Mouse (Mus musculus): Measurements from ENCODE around the gene Trim30a. TPM values are rescaled to one million over a fixed set of nuclear protein-coding genes. Genes with fewer than 3 reads are reported as not detected.
"Not testable (repeated sequence)": the region's sequence is repeated elsewhere in the genome, so short reads cannot be mapped to it uniquely, and the experiment has no call there.

The Trim30a gene
- polyA plus RNA-seq (2012; fragmentation: generic; extraction: Trizol): not detected
- long read RNA-seq, experiment 1: 0 reads
- long read RNA-seq, experiment 2: 0 reads

GRCm38 (mm10) chr7:104465065-104465744 is at the start of gene Trim30a:
Trim30a (minus strand) TSS chr7:104465193.
- H3K4me3 ChIP-seq (ENCODE audit: insufficient read depth, poor library complexity, severe bottlenecking): no peak within 1 kb of the TSS
- H3K79me2 ChIP-seq (ENCODE audit: control insufficient read depth, insufficient read depth): no peaks in the 10 kb centered on the region
- H3ac ChIP-seq (ENCODE audit: control insufficient read depth, insufficient read length, low read depth): no peak within 1 kb of the TSS
- TF ChIP-seq CEBPB (IDR thresholded peaks at IDR 0.05; ENCODE audit: low read depth): no peak
- TF ChIP-seq USF1 (IDR thresholded peaks at IDR 0.05; ENCODE audit: low read depth): no peak
- H3K27me3 ChIP-seq (ENCODE audit: control insufficient read depth, insufficient read depth, insufficient read length): no peaks in the 10 kb centered on the region
- no peaks in the 10 kb centered on the region for H3K79me3 ChIP-seq (ENCODE audit: low read depth)
- no peaks in the 10 kb centered on the region for H3K36me3 ChIP-seq (ENCODE audit: control insufficient read depth, insufficient read depth)

DNA sequence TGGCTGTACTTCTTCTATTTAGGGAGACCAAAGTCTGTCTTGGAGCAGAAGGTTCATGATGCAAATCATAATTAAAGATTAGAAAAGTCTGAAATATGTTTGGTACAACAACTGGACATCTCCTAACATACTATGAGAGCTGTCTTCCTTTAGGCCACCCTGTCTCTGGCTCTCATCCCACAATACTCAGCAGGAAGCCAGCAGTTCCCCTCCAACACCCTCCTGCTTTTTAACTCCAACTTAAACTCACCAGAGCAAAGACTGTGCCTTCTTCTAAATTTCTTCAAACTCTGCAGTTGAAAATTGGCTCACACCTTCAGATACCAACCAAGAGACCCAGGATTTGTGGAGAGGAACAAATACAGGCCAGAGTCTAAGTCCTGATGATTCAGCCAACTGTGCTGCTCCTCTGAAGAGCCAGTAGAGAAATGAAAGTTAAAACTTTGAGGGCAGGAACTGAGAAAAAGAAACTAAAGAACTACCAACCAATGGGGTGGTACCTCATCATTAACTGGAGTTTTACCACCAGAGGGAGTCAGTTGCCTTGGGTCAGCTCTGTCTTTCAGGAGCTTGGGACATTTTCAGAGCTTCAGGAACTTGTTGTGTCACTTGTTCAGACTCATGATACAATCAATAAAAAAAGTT is 42.5 kb upstream of the Trim30a start, which contains the start of gene Trim30d:
TSS of gene Trim30d (minus strand) at position 429 of the 645 bp plus-strand sequence.
- not testable (repeated sequence) for H3K4me3 ChIP-seq (ENCODE audit: insufficient read depth, poor library complexity, severe bottlenecking); H3K79me3 ChIP-seq (ENCODE audit: low read depth); H3K36me3 ChIP-seq (ENCODE audit: control insufficient read depth, insufficient read depth); H3K27me3 ChIP-seq (ENCODE audit: control insufficient read depth, insufficient read depth, insufficient read length); H3K79me2 ChIP-seq (ENCODE audit: control insufficient read depth, insufficient read depth); H3ac ChIP-seq (ENCODE audit: control insufficient read depth, insufficient read length, low read depth)

GRCm38 (mm10) chr7:104501589-104502371 is 36.8 kb upstream of the Trim30a start:
- H3K79me3 ChIP-seq (ENCODE audit: low read depth): no peaks in the 10 kb centered on the region
- TF ChIP-seq MYOD1 (IDR thresholded peaks at IDR 0.05; ENCODE audit: control insufficient read depth, insufficient read length, low read depth) (no peak), MYOG (IDR thresholded peaks at IDR 0.05; ENCODE audit: control insufficient read depth, extremely low read depth, insufficient read length) (no peak), FOSL1 (IDR thresholded peaks at IDR 0.05; ENCODE audit: insufficient read depth, low read length, poor library complexity, severe bottlenecking) (no peak), USF1 (IDR thresholded peaks at IDR 0.05; ENCODE audit: low read depth) (no peak), CEBPB (IDR thresholded peaks at IDR 0.05; ENCODE audit: low read depth) (no peak), MAX (IDR thresholded peaks at IDR 0.05) (no peak), CTCF (IDR thresholded peaks at IDR 0.05; ENCODE audit: control insufficient read depth, insufficient read depth, insufficient read length) (no peak)
- H3K79me2 ChIP-seq (ENCODE audit: control insufficient read depth, insufficient read depth): no peaks in the 10 kb centered on the region
- H3K36me3 ChIP-seq (ENCODE audit: control insufficient read depth, insufficient read depth): no peaks in the 10 kb centered on the region
- no peak overlapping the region for H3ac ChIP-seq (ENCODE audit: control insufficient read depth, insufficient read length, low read depth)
- H3K27me3 ChIP-seq (ENCODE audit: control insufficient read depth, insufficient read depth, insufficient read length): no peaks in the 10 kb centered on the region
- no peak overlapping the region for H3K4me3 ChIP-seq (ENCODE audit: insufficient read depth, poor library complexity, severe bottlenecking)

DNA sequence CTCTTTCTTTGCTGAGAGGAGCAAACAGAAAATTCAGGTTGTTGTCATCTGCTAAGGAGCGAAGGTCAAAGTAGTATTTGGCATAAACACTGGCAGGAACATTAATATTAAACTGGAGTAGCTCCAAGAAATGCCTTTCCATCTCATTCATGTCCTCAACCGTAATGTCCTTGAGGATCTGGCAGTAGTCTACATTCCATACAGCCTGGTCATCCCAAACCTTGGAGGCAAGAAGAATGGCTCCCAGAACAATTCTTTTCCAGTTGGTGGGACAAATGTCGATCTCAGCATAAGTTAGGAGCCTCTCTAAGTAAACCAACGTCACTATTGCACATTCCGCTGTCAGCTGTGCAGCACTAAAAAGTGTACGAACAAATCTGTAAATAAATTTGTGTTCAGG is 36.2 kb upstream of the Trim30a start:
- not testable (repeated sequence) for H3K36me3 ChIP-seq (ENCODE audit: control insufficient read depth, insufficient read depth); H3K4me3 ChIP-seq (ENCODE audit: insufficient read depth, poor library complexity, severe bottlenecking); H3K79me3 ChIP-seq (ENCODE audit: low read depth); H3ac ChIP-seq (ENCODE audit: control insufficient read depth, insufficient read length, low read depth); H3K79me2 ChIP-seq (ENCODE audit: control insufficient read depth, insufficient read depth); H3K27me3 ChIP-seq (ENCODE audit: control insufficient read depth, insufficient read depth, insufficient read length)

GRCm38 (mm10) chr7:104499464-104499863 is 34.5 kb upstream of the Trim30a start:
- H3K36me3 ChIP-seq (ENCODE audit: control insufficient read depth, insufficient read depth); H3K79me3 ChIP-seq (ENCODE audit: low read depth); H3K79me2 ChIP-seq (ENCODE audit: control insufficient read depth, insufficient read depth): not testable (repeated sequence)

DNA sequence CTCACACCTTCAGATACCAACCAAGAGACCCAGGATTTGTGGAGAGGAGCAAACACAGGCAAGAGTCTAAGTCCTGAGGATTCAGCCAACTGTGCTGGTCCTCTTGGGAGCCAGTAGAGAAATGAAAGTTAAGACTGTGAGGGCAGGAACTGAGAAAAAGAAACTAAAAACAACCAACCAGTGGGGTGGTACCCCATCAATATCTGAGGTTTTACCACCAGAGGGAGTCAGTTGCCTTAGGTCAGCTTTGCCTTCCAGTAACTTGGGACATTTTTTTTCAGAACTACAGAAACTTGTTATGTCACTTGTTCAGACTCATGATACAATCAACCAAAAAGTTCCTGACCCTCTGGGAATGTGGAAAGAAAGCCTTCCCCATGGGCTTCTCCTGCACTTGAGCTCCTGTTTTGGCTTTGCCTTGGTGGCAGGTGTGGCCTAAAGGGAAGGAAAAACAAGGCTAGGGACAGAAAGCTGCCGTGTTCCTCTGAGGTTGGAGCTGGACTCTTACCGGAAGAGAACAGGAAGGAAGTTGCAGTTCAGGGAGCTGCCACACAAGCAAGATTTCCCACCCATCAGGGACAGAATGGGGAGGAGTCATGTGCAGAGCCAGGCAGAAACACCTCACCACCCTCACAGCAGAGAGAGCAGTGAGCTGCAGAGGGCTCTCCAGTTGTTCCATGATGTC is 18.9 kb downstream of the Trim30a start:
- no peaks in the 10 kb centered on the region for H3K36me3 ChIP-seq (ENCODE audit: control insufficient read depth, insufficient read depth)
- no peaks in the 10 kb centered on the region for H3K27me3 ChIP-seq (ENCODE audit: control insufficient read depth, insufficient read depth, insufficient read length)
- H3K4me3 ChIP-seq (ENCODE audit: insufficient read depth, poor library complexity, severe bottlenecking): no peak overlapping the region
- no peaks in the 10 kb centered on the region for H3K79me2 ChIP-seq (ENCODE audit: control insufficient read depth, insufficient read depth)
- no peaks in the 10 kb centered on the region for H3K79me3 ChIP-seq (ENCODE audit: low read depth)
- no peak overlapping the region for H3ac ChIP-seq (ENCODE audit: control insufficient read depth, insufficient read length, low read depth)
- no peak for TF ChIP-seq MYOG (IDR thresholded peaks at IDR 0.05; ENCODE audit: control insufficient read depth, extremely low read depth, insufficient read length)
- no peak for TF ChIP-seq MAX (IDR thresholded peaks at IDR 0.05)
- TF ChIP-seq CTCF (IDR thresholded peaks at IDR 0.05; ENCODE audit: control insufficient read depth, insufficient read depth, insufficient read length): no peak
- no peak for TF ChIP-seq MYOD1 (IDR thresholded peaks at IDR 0.05; ENCODE audit: control insufficient read depth, insufficient read length, low read depth)
- no peak for TF ChIP-seq USF1 (IDR thresholded peaks at IDR 0.05; ENCODE audit: low read depth)
- no peak for TF ChIP-seq CEBPB (IDR thresholded peaks at IDR 0.05; ENCODE audit: low read depth)
- no peak for TF ChIP-seq FOSL1 (IDR thresholded peaks at IDR 0.05; ENCODE audit: insufficient read depth, low read length, poor library complexity, severe bottlenecking)

More at GRCm38 (mm10) chr7:104499464-104499863, 34.5 kb upstream of the Trim30a start:
- H3K27me3 ChIP-seq (ENCODE audit: control insufficient read depth, insufficient read depth, insufficient read length); H3K4me3 ChIP-seq (ENCODE audit: insufficient read depth, poor library complexity, severe bottlenecking); H3ac ChIP-seq (ENCODE audit: control insufficient read depth, insufficient read length, low read depth): not testable (repeated sequence)

All from C2C12 (cell line).